Mouse (Mus musculus): ENCODE measurements around the gene Mcrip2.
"Not testable (repeated sequence)": the region's sequence is repeated elsewhere in the genome, so short reads cannot be mapped to it uniquely, and the experiment has no call there.

The Mcrip2 gene

DNA sequence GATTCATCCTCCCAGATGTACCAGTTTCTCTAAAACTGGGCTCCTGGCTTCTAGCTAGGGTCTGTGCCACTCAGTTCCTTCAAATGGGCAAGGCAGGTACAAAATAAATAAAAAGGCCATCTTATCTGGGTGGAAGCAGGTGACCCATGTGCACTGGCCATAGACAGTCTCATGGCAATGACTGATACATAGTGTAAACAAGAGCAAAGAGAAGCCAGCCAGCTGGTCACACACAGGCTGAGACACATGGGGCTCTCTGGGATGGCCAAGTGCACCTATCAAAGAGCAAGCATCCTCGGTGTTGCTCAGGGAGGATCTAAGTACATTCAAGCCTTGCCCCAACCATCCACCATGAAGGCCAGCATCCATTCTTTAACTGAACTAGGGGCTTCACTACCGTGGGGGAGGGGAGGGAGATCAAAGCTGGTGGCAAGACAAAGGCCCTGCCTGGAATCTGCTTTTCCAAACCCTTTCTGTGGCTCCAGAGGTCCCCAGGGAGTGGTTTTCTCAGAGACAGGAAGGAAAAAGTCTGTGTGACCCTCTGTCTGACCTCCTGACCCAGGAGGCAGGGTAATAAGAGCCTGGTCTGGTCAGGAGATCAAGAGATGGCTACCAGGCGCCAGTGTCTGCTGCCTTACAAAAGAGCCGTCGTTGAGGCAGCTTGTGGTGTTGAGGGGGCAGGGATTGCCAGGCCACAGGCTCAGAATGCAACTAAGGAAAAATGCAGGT lies 12.5 kb upstream of the Mcrip2 start:
- no peak for DNase-seq (ENCODE audit: low read depth, low spot score)

DNA sequence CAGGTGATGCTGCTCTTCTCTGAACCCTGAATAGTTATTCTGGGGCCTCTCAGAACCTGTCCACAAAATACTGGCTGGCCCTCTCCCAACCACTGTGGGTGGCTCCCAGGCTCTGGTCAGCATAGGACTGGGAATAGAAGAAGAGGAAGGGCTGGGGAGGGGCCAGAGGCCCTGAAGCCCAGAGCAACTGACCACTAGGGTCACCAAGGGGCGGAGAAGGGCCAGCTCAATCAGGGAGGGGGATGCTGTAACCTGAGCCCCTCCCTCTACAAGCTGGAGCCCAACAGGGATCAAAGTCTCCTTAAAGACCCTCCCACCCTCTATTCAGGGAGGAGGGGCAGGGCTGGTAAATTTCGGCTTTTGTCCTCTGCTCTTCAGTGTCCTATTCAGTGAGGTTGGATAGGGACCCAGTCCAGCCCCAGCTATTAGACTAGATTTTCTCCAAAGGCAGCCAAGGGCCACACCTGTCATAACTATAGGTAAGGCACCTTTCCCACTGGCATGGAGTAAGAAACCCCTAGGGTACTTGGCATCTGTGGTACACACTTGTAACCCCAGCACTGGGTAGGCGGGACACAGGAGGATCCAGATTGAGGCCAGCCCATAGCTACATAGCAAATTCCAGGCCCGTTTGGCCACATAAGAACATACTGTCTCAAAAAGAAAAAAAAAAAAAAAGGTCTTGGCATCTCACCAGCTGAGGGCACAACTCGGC lies 11.8 kb upstream of the Mcrip2 start, which contains the start of gene Wfikkn1:
TSS of gene Wfikkn1 (minus strand) at position 663 of the 715 bp plus-strand sequence.
- no peak for DNase-seq (ENCODE audit: low read depth, low spot score)

DNA sequence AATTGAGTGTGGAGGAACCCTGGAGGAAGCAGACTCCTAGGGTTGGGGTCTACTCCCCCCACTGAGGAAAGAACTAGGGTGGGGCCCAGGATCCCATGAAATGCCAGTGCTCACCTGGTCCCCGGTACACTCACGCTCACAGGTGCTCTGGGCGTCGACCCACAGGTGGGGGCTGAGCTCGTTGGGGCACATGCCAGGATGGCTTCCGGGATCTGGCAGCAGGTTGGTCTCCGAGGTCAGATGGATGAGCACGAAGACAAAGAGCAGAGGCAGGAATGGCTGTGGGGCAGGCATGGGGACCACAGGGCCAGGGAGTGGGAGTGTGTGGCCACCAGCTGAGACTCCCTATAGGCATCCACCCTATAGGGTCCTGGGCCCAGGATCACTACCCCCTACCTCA lies 11.2 kb upstream of the Mcrip2 start:
- DNase-seq (ENCODE audit: low read depth, low spot score): no peak

DNA sequence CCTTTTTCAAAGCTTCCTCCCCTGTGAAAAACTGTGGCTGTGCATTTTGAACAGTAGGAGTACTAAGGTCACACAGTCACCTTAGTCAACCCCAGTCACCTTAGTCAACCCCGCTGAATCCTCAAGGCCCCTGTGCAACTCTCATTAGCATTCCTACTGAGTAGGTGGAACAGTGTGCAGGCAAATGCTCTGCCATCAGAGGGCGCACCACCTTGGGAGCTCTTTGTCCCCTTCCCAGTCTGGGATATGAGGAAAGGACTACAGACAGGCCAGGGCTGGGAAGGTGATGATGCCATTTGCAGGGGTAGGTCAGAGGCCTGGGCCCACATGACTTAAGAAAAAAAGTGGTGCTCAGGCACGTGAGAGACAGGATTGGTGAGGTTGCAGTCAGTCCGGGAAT lies 10.7 kb upstream of the Mcrip2 start:
- no peak for DNase-seq (ENCODE audit: low read depth, low spot score)

DNA sequence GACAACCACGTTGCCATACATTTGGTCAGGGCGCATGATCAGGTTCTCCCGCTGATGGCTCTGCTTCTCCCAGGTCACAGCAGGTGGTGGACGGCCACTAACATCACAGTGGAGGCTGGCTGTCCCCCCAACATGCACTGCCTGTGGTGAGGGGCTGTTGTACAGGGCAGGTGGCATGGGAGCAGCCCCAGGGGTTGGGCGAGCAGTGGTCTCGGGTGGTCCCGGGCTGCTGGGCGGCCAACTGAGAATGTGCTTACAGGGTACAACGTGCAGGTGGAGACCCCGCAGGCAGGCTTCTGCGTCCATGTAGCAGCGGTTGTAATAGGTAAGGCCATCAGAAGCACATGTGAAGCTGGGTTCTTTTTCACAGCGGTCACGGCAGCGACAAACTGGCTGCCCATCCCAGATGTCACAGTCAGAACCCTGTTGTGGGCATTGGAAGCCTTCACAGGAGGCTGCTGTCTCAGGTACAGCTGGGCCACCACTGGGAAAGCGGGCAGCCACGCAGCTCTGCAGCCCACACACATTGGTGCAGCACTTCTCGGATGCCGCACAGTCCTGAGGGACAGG lies 10.1 kb upstream of the Mcrip2 start:
- DNase-seq (ENCODE audit: low read depth, low spot score): no peak

DNA sequence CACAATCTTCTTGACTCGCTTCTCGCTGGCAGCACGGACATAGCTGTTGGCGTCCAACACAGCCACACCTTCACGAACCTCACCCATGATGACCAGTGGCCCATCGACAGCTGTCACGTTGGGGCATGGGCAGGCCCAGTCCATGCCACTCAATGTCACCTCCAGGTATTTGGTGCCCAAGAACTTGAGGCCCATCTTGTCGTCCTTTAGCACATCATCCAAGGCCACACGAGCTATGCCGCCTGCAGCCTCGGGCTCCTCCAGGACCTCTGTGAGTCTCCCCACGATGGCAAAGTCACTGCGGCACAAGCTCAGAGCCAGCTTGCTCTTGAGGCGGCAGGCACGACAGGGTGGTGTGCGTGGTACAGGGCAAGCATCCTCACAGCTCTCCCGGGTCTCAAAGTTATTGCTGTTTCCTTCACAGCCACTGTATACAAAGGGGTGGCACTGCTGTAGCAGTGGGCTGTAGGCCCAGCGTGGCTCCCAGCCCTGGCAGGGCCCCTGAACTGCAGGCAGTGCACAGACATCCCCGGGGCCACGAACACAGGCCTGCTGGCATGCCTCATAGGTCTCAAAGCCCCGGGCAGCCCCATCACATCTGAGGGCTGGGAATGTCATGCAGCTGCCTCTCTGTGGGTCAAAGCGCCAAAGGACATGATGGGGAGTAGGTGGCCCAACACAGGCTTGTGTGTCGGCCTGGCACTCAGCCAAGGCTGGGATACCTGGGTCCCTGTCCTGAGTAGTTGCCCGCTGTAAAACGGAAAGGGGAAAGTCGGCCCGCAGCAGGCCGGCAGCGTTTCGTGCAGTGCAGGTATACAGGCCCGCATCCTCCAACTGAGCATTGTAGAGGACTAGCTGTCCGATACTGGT lies 9.4 kb upstream of the Mcrip2 start:
- no peak for DNase-seq (ENCODE audit: low read depth, low spot score)

DNA sequence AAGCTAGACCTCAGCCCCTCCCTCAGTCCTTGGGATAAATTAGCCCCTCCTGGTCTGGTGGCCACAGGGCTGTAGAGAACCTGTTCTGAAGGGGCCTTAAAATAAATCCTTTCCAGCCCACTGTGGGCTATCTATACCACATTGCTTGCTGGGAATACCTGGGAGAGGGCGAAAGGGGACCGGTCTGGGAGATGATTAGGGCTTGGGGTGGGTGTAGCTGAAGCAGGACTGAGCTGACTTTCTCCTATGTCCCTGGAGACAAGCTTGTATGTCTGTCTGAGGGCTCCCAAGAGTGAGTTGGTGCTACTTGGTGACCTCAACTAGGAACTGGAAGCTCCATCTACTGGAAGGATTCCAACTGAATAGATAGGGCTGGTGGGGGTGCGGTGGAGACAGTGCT lies 8.5 kb upstream of the Mcrip2 start:
- DNase-seq (ENCODE audit: low read depth, low spot score): no peak

DNA sequence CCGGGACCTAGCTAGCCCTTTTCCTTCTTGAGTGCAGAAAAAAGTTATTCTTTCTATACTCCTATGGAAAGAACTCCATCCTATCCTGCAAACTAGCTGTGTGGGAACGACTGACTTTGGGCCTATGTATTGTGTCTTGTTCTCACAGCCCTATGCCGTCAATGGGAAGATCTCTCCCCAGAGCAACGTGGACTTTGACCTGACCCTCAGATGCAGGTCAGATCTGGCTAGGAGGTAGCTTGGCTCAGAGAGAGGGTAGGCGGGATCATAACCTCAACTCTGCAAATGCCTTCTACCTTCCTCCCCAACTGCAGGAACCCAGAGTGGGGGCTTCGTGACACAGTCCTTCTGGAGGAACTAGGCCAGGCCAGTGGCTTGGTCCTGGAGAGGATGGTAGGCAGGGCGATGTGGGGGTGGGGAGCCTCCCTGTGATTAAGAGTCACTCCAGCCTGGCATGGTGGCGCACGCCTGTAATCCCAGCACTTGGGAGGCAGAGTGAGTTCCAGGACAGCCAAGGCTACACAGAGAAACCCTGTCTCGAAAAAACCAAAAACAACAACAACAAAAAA lies 7.9 kb upstream of the Mcrip2 start:
- DNase-seq (ENCODE audit: low read depth, low spot score): no peak

DNA sequence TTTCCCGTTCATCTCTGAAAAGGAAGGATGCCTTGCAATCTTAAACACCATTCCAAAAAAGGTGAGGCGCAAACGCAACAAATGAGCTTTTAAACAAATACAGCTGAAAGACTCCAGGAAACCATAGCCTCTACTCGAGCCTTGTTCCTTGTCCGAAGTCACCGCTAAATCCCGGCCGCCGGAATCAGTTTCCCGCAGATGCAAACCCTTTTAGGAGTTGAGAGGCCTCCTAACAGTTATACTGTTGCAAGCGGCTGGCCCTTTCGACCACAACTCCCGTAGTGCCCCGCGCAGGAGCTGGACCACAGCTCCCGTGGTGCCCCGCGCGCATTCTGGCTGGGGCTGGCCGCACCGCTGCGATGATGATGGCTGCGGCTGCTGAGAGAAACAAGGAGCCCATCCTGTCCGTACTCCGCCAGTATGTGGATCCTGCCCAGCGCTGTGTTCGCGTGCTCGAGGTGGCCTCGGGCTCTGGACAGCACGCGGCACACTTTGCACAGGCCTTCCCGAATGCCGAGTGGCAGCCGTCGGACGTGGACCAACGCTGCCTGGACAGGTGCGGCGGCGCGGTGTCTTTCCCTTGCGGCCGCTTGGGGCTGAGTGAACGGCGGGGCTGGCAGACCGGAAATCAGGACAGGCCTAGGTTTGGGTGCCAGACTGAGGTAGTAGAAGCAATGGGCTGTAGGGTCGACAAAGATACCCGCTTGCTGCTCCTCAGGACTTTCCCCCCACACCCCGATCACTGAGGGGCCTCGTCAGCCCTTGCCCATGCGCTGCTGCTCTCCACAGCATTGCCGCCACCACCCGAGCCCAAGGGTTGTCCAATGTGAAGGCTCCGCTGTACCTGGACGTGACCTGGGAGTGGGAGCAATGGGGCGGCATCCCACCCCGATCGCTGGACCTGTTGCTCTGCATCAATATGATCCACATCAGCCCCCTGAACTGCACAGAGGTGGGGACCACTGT lies 6.9 kb upstream of the Mcrip2 start:
- peak; percentile 69 for DNase-seq (ENCODE audit: low read depth, low spot score)

DNA sequence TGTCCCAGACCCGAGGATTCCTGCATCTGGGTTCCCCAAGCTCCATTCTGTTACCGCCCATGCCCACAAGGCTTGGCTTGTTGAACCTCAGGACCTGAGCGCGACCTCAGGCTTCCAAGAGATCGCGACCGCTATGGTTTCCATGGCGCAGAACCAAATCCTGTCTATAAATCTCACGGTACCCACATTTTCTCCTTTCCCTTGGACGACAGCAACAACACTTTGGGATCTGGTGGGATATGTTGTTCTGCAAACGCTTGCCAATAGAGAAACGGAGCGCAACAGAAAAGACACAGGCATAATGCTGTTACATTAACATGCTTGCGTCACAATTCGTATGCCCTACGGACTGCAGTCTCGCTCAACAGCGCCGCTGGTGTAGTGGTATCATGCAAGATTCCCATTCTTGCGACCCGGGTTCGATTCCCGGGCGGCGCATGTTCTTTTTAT lies 6.2 kb upstream of the Mcrip2 start, which contains the start of gene Mettl26:
TSS of gene Mettl26 (plus strand) at position 354 of the 450 bp plus-strand sequence.
- DNase-seq (ENCODE audit: low read depth, low spot score): peak; percentile 79

DNA sequence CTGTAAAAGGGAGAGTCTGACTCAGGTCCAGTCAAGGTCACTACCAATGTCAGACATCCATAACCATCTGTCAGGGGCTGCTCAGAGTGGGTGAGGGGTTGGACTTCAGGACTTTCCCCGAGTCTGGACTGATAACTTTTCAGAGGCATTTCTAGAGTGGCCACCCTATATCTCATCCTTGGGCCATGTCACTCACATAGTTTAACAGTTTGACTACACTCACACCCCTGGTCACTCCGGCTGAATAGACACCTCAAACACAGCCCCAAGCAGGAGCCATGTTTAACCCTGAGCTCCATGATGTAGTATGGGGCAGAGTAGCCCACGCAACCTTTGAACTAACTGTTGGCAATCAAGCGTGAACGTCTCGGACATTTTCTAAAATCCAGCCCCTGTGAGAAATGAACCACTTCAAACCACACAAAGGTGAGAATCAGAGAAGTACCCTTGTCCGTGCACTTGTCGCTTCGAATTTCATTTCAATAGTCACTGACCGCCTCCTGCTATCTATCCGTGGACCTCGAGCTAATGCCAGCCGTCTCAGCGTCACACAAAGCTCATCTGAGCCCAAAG lies 5.7 kb upstream of the Mcrip2 start:
- no peak for DNase-seq (ENCODE audit: low read depth, low spot score)

DNA sequence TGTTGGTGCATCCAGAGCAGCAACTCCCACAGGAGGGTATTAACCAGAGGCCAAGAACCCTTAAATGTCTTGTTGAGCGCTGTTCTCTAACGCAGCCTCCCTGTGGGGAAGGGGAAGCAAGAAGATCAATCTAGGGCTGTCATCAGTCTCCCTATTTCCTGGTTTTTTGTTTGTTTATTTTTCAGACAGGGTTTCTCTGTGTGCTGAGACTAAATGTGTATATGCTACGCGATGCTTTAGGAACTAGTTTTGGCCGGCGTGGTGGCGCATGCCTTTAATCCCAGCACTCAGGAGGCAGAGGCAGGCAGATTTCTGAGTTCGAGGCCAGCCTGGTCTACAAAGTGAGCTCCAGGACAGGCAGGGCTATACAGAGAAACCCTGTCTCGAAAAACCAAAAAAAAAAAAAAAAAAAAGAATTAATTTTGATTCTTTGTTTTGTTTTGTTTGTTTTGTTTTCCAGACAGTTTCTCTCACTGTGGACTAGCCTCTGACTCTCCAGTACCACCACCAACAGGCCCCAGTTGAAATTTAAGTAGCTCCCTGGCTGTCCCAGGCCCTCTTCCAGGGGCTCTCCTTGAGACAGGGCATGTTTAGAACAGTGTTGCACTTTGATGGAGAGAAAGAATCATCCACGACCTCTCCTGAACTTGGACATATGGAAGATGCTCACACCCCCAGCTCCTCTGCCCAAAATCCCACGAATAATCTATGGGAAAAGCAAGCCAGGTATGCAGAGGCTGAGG lies 5.0 kb upstream of the Mcrip2 start:
- DNase-seq (ENCODE audit: low read depth, low spot score): no peak

DNA sequence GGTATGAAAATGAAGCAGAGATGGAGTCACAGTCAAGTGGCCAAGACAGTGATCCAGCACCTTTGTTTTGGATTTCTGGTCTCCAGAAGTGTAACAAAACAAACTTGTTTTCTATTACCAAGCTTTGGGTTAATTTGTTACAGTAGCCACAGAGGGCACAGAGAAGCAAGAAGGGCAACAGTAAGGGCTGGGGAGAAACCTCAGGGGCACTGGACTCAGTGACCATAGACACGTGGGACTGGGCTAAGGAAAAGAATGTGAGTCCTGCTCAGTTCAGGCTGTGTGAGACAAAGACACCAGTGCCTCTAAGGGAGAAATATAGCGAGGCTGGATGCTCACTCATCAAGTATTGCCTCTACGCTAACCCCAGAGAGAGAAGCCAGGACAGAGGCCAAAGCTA lies 4.1 kb upstream of the Mcrip2 start:
- DNase-seq (ENCODE audit: low read depth, low spot score): no peak

DNA sequence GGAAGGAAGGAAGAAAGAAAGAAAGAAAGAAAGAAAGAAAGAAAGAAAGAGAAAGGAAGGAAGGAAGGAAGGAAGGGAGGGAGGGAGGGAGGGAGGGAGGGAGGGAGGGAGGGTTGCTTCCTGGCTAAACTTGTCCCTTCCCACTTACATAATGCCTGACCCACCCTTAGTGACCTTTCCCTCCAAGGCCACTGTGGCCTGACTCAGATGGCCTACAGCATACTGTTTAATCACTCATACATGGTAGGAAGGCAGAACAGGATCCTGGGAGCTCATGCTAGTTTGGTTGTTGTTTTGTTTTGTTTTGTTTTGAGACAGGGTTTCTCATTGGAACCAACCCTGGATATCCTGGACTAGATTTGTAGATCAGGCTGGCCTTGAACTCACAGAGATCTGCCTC lies 3.0 kb upstream of the Mcrip2 start:
- DNase-seq (ENCODE audit: low read depth, low spot score): not testable (repeated sequence)

DNA sequence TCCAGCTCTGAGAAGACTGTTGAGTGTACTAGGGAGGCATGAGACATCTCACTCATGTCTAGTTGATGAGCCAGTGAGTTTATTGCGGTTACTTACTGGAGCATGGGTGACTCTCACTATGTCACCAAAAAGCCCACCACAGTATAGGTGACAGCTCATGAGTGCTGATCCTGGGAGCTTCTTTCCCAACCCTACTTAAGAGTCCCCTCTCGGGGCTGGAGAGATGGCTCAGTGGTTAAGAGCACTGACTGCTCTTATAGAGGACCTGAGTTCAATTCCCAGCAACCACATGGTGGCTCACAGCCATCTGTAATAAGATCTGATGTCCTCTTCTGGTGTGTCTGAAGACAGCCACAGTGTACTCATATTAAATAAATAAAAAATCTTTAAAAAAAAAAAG lies 1.4 kb upstream of the Mcrip2 start:
- DNase-seq (ENCODE audit: low read depth, low spot score): no peak

DNA sequence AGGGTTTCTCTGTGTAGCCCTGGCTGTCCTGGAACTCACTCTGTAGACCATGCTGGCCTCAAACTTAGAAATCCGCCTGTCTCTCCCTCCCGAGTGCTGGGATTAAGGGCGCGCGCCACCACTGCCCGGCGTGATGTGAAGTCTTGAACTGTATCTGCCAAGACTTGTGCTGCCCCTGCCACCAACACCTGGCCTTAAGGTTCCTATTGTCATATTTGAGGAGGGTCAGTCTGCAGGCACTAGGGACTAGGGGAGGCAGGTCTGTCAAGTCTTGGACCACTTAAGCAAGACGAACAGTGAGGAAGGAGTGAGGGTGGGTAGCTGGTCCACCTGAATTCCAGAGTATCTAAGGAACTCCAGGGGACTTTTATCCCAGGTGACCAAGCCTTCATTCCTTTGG lies 934 bp upstream of the Mcrip2 start:
- no peak for DNase-seq (ENCODE audit: low read depth, low spot score)

DNA sequence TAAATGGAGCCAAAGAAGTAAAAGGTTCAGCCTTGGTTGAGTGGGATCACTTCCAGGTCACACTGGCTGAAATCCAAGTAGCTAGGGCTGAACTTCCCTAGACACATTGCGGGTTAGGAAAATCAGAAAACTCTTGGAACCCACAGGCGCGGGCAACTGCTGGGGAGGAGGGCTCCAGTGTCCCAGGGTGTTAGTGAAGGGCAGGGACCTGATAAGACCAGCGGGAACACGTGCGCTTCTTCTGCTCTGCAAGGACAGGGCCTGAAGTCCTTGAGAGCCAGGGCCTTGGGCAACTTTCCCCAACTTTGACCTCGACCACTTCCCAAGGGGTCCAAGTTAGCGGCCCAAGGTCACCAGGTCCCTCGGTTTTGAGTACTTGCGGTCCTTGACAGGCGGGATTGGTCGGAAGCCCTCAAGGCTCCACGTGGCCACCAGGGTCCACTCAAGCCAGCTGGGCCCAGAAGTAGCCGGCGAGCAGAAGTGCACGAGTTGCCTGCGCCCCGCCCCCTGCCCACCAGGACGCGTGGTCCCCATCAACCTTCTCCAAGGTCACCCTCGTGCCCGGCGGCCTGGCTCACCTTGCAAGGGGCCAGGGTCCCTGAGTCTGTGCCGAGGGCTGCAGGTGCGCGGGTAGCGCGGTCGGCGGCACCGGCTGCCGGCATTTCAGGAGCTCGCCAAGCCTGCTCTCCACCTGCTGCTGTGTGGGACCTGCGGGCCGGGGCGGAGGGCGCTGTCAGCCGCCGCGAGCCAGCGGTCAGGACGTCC lies 546 bp downstream of the Mcrip2 start:
- no peak for DNase-seq (ENCODE audit: low read depth, low spot score)

DNA sequence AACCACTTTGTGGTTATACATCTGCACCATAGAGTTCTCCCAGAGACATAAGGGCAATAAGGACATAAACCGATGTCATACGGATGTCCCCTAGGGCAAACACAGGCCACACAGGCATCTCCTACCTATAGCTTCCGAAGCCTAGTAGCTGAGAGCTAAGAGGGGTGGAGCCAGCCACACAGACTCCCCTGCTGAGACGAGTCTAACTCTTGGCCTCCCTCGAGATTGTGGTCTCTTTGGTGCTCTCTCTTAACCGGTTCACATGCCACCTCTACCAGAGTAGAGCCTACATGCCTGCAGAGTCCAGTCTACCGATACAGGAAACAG lies 1.1 kb downstream of the Mcrip2 start:
- DNase-seq (ENCODE audit: low read depth, low spot score): no peak

DNA sequence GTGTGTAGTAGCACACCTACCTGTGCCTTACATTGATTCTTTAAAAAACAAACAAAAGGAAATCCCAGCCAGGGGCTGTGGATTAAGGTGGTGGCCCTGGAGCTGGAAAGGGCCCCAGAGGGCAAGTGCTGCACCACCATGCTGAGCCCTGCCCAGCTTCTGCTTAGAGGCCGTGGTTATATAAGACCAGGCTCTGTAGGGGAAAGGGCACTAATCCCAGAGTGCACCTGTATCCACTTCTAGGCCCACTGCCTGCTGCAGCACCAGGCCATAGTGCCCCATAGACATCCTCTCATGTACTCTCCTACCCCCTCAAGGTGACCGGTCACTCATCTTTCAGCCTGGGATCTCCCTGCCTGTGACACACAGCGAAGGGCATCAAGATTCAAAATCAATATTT lies 2.4 kb downstream of the Mcrip2 start:
- DNase-seq (ENCODE audit: low read depth, low spot score): no peak

Measured in retina, adult 2 months (tissue).